Mouse (Mus musculus): Measurements from ENCODE around the gene Pald1.

DNA sequence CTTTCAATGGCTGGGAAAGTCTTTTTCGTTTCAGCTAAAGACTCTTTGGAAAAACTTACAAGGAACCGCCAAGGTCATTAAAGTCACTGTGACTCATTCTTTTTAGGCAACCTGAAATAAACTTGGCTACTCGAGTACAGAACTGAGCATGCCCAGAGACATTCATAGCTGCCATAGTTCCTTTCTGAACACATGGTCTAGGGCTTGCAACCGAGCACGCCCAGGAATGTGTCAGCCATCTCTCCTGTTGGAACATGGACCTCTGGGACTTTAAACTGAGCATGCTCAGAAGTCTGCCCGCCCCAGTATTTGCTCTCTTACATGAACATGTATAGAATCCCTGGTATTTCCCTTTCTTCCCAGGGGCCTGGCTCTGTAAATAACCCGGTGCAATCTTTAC is 97.1 kb downstream of the Pald1 start:
- TF ChIP-seq CTCF (IDR thresholded peaks at IDR 0.05; ENCODE audit: low read depth) (no peak), EP300 (optimal IDR thresholded peaks at IDR 0.05) (no peak)

Data from stomach, postnatal 0 days (tissue).